Mouse (Mus musculus) kidney, postnatal 10 days (tissue): ENCODE data around the gene Tubg1.
A peak's percentile ranks its signal among the peaks of the same experiment; 100 is the strongest.
"Not testable (repeated sequence)": the region's sequence is repeated elsewhere in the genome, so short reads cannot be mapped to it uniquely, and the experiment has no call there.

Experiments used
- DNase-seq: peaks from one replicate; pipeline ENCODE4 v3.0.0; 2021; ENCODE audit warnings: mixed read lengths

Tubg1 gene

GRCm38 (mm10) chr11:101142215-101142967 lies 22.7 kb downstream of the Tubg1 start:
- DNase-seq, result no peak

GRCm38 (mm10) chr11:101143338-101144225 lies 23.8 kb downstream of the Tubg1 start:
- peak; percentile 67 for DNase-seq

- DNase-seq, result no peak
These were observed 26.6 kb downstream of the Tubg1 start for GRCm38 (mm10) chr11:101146377-101146776.

- DNase-seq, result no peak
These were observed 29.0 kb downstream of the Tubg1 start for GRCm38 (mm10) chr11:101148751-101149150.

GRCm38 (mm10) chr11:101149178-101150105 lies 29.7 kb downstream of the Tubg1 start:
- peak; percentile 72 for DNase-seq

GRCm38 (mm10) chr11:101151063-101151462 lies 31.3 kb downstream of the Tubg1 start:
- no peak for DNase-seq

- DNase-seq, result no peak
These were observed 33.1 kb downstream of the Tubg1 start for GRCm38 (mm10) chr11:101152825-101153224.

GRCm38 (mm10) chr11:101154648-101155047 lies 34.9 kb downstream of the Tubg1 start:
- no peak for DNase-seq

- DNase-seq, result no peak
These were observed 35.4 kb downstream of the Tubg1 start for GRCm38 (mm10) chr11:101155151-101155550.

GRCm38 (mm10) chr11:101155728-101156371 lies 36.1 kb downstream of the Tubg1 start, which contains the start of gene Tubg2:
Tubg2 (plus strand) TSS chr11:101155907.
- peak; percentile 79 for DNase-seq

- DNase-seq, result not testable (repeated sequence)
These were observed 40.4 kb downstream of the Tubg1 start for GRCm38 (mm10) chr11:101160151-101160550.

GRCm38 (mm10) chr11:101160981-101161505 lies 41.3 kb downstream of the Tubg1 start:
- DNase-seq, result not testable (repeated sequence)

GRCm38 (mm10) chr11:101161551-101161950 lies 41.8 kb downstream of the Tubg1 start:
- no peak for DNase-seq

GRCm38 (mm10) chr11:101162301-101162700 lies 42.6 kb downstream of the Tubg1 start:
- no peak for DNase-seq

- DNase-seq, result peak; percentile 68
These were observed 43.0 kb downstream of the Tubg1 start for GRCm38 (mm10) chr11:101162772-101163171.

- peak; percentile 67 for DNase-seq
These were observed 44.0 kb downstream of the Tubg1 start for GRCm38 (mm10) chr11:101163476-101164350.

- no peak for DNase-seq
These were observed 44.6 kb downstream of the Tubg1 start for GRCm38 (mm10) chr11:101164351-101164665.

GRCm38 (mm10) chr11:101164677-101165580 lies 45.2 kb downstream of the Tubg1 start:
- no peak for DNase-seq

GRCm38 (mm10) chr11:101166357-101166756 lies 46.6 kb downstream of the Tubg1 start:
- DNase-seq, result no peak
